Mouse (Mus musculus) liver, postnatal 0 days (tissue): ENCODE measurements around the gene Atp2c1.

Experiments used
- CTCF ChIP-seq: sonication (generic); IDR thresholded peaks from 2 replicates; pipeline ENCODE4 v1.5.1; 2016; ENCODE audit warnings: antibody characterized with exemption, low read depth
- EP300 ChIP-seq: IDR thresholded peaks from 2 replicates; pipeline ENCODE4 v1.6.1; 2016; ENCODE audit warnings: antibody characterized with exemption, low read depth, mild to moderate bottlenecking

DNA sequence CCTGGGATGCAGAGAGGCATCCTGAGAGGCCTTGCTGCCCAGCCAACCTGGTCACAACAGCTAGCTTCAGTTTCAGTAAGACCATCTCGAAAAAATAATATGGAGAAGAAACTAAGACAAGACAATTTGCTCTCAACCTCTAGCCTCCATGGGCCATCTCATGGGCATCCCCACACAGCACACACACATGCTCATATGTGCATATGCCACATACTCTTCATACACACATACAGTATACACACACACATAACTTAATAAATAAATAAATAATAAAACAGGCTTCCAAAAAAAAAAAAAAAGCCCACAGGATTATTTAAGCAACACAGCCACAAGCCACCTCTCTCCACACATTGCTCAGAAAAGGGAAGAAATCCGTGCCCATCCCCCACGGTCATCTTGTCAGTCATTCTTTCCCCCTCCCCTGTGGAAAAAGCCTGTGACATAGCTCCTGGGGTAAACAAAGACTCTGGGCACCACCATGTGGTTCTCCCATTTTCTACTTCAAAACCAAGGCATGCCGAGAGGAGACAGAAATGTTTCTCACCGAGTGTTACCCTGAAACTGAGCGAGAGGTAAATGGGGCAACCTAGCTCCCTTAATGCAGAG, 7.7 kb downstream of the Atp2c1 start:
- TF ChIP-seq EP300, result no peak
- no peak for TF ChIP-seq CTCF
